Mouse (Mus musculus) heart, postnatal 14 days (tissue): Measurements from ENCODE around the gene Slc11a1. TPM values are rescaled to one million over a fixed set of nuclear protein-coding genes. Genes with fewer than 3 reads are reported as not detected.

ENCODE experiments used
- DNase-seq, 2 experiments: peaks; one replicate each; pipeline ENCODE4 v3.0.0; 2021 to 2022
- intact Hi-C: fragments of 180-260 bp; cut with DNase I; formaldehyde crosslinking; loops from one replicate; pipeline ENCODE4 v1.15.1; 2025
- microRNA-seq, 2 experiments: library from miRNA; unstranded; fragments of <30 nt; microRNA quantifications; one replicate each; pipeline ENCODE4 v1.2.0; 2021 to 2022
- total RNA-seq, 2 experiments: library from RNA; stranded (reverse); gene quantifications; 2 replicates each; pipeline ENCODE4 v1.2.3; 2021

Slc11a1 gene
- total RNA-seq, 2 experiments from 2014 or later: 2.7 to 4.1 TPM

GRCm38 (mm10) chr1:74400531-74400930 lies 25.5 kb downstream of the Slc11a1 start:
- DNase-seq: no peak
- intact Hi-C loops: no loop called here

- intact Hi-C loops: no loop called here
- DNase-seq: no peak
Measured at GRCm38 (mm10) chr1:74401015-74401702, 26.2 kb downstream of the Slc11a1 start.

GRCm38 (mm10) chr1:74404206-74404605 lies 29.2 kb downstream of the Slc11a1 start:
- no peak for DNase-seq
- intact Hi-C loops: no loop called here

- intact Hi-C loops: no loop called here
Measured at GRCm38 (mm10) chr1:74408589-74409504, 33.9 kb downstream of the Slc11a1 start, which contains the start of gene Vil1. TSS of gene Vil1 (plus strand) at chr1:74409376.

GRCm38 (mm10) chr1:74411753-74412325 lies 36.8 kb downstream of the Slc11a1 start:
- no peak for DNase-seq
- intact Hi-C loops: no loop called here

More at GRCm38 (mm10) chr1:74408589-74409504, 33.9 kb downstream of the Slc11a1 start, which contains the start of gene Vil1:
- no peak for DNase-seq

- DNase-seq: no peak
- intact Hi-C loops: no loop called here
Measured at GRCm38 (mm10) chr1:74412711-74413110, 37.7 kb downstream of the Slc11a1 start.

GRCm38 (mm10) chr1:74415143-74415542 lies 40.1 kb downstream of the Slc11a1 start:
- DNase-seq: no peak
- intact Hi-C loops: no loop called here

GRCm38 (mm10) chr1:74418747-74419439 lies 43.9 kb downstream of the Slc11a1 start:
- peak; percentile 14 to 44 for DNase-seq
- intact Hi-C loops: no loop called here

GRCm38 (mm10) chr1:74419440-74419794 lies 44.4 kb downstream of the Slc11a1 start:
- peak; percentile 11 to 24 for DNase-seq

GRCm38 (mm10) chr1:74423147-74423546 lies 48.2 kb downstream of the Slc11a1 start:
- intact Hi-C loops: no loop called here
- no peak for DNase-seq

More at GRCm38 (mm10) chr1:74419440-74419794, 44.4 kb downstream of the Slc11a1 start:
- intact Hi-C loops: no loop called here

- intact Hi-C loops: no loop called here
Measured at GRCm38 (mm10) chr1:74425845-74426244, 50.9 kb downstream of the Slc11a1 start.

GRCm38 (mm10) chr1:74433220-74433619 lies 58.2 kb downstream of the Slc11a1 start:
- intact Hi-C loops: no loop called here

More at GRCm38 (mm10) chr1:74425845-74426244, 50.9 kb downstream of the Slc11a1 start:
- DNase-seq: no peak

GRCm38 (mm10) chr1:74434596-74434995 lies 59.6 kb downstream of the Slc11a1 start:
- DNase-seq: no peak
- intact Hi-C loops: no loop called here

More at GRCm38 (mm10) chr1:74433220-74433619, 58.2 kb downstream of the Slc11a1 start:
- no peak for DNase-seq

GRCm38 (mm10) chr1:74435563-74435962 lies 60.6 kb downstream of the Slc11a1 start:
- DNase-seq: no peak
- intact Hi-C loops: no loop called here

Small RNA genes lying within 50 kb of the gene (microRNA-seq; reads per million reads assigned to microRNA genes)
- gene Mir26b: 5,602 to 27,672 reads per million in 2 experiments

Other genes starting within 250 kb of the Slc11a1 start
- 1 to 10 TPM; 1.4 to 1.5 TPM for gene Rufy4, start 249.7 kb upstream of the Slc11a1 start, total RNA-seq
- under 1 TPM; 0.07 to 0.10 TPM for gene Cxcr2, start 221.2 kb upstream of the Slc11a1 start, total RNA-seq
- gene Cxcr1, start 180.6 kb upstream of the Slc11a1 start, total RNA-seq: not detected
- gene Arpc2, start 139.1 kb upstream of the Slc11a1 start, total RNA-seq: 100 to 1,000 TPM; 143 to 165 TPM
- not detected for gene Gpbar1, start 96.6 kb upstream of the Slc11a1 start, total RNA-seq
- gene Aamp, start 90.5 kb upstream of the Slc11a1 start, total RNA-seq: 10 to 100 TPM; 95.5 to 98.9 TPM
- 100 to 1,000 TPM; 190 to 191 TPM for gene Pnkd, start 90.3 kb upstream of the Slc11a1 start, total RNA-seq
- gene Tmbim1, start 69.6 kb upstream of the Slc11a1 start, total RNA-seq: 10 to 100 TPM; 34.6 to 39.4 TPM
- gene Catip, start 13.1 kb upstream of the Slc11a1 start, total RNA-seq: under 1 TPM; 0.12 to 0.67 TPM
- gene Ctdsp1, start 16.3 kb downstream of the Slc11a1 start, total RNA-seq: 100 to 1,000 TPM; 106 to 118 TPM
- under 1 TPM; 0.65 to 0.83 TPM for gene Vil1, start 34.2 kb downstream of the Slc11a1 start, total RNA-seq
- 10 to 100 TPM; 16.0 to 17.2 TPM for gene Cnot9, start 130.9 kb downstream of the Slc11a1 start, total RNA-seq
- not detected for gene Plcd4, start 167.7 kb downstream of the Slc11a1 start, total RNA-seq
- gene Usp37, start 169.1 kb downstream of the Slc11a1 start, total RNA-seq: 10 to 100 TPM; 10.8 to 12.4 TPM
- 10 to 100 TPM; 12.1 to 14.2 TPM for gene Zfp142, start 213.1 kb downstream of the Slc11a1 start, total RNA-seq
- 10 to 100 TPM; 25.3 to 27.0 TPM for gene Bcs1l, start 213.1 kb downstream of the Slc11a1 start, total RNA-seq
- gene Rnf25, start 226.2 kb downstream of the Slc11a1 start, total RNA-seq: 10 to 100 TPM; 16.5 to 21.5 TPM
- gene Stk36, start 226.2 kb downstream of the Slc11a1 start, total RNA-seq: 1 to 10 TPM in 1 of 2 experiments, under 1 TPM in 1; 1.00 to 1.6 TPM